Mouse (Mus musculus) right cerebral cortex, postnatal 10 days (tissue): Measurements from ENCODE around the gene Gm20479.

Experiments used
- DNase-seq, 2 experiments: peaks; one replicate each; pipeline ENCODE4 v3.0.0; 2021; ENCODE audit warnings: low spot score in 2 of 2

The Gm20479 gene

GRCm38 (mm10) chr7:27334405-27334911, 22.8 kb downstream of the Gm20479 start:
- DNase-seq, result peak in 1 of 2 experiments; percentile 41

- DNase-seq, result peak in 1 of 2 experiments; percentile 46
Observed at GRCm38 (mm10) chr7:27333316-27333941, 23.8 kb downstream of the Gm20479 start.

- peak; percentile 80 to 87 for DNase-seq
Observed at GRCm38 (mm10) chr7:27332353-27333199, 24.6 kb downstream of the Gm20479 start.

GRCm38 (mm10) chr7:27331854-27332253, 25.4 kb downstream of the Gm20479 start:
- DNase-seq, result no peak

- no peak for DNase-seq
Observed at GRCm38 (mm10) chr7:27331541-27331851, 25.7 kb downstream of the Gm20479 start.

GRCm38 (mm10) chr7:27330709-27331540, 26.3 kb downstream of the Gm20479 start:
- peak; percentile 74 to 75 for DNase-seq

GRCm38 (mm10) chr7:27329981-27330380, 27.2 kb downstream of the Gm20479 start:
- DNase-seq, result no peak

GRCm38 (mm10) chr7:27329326-27329947, 27.8 kb downstream of the Gm20479 start:
- DNase-seq, result peak; percentile 74 to 87

- DNase-seq, result no peak
Observed at GRCm38 (mm10) chr7:27328648-27329047, 28.6 kb downstream of the Gm20479 start.

- no peak for DNase-seq
Observed at GRCm38 (mm10) chr7:27328161-27328560, 29.1 kb downstream of the Gm20479 start.

- no peak for DNase-seq
Observed at GRCm38 (mm10) chr7:27327500-27327899, 29.7 kb downstream of the Gm20479 start.

- DNase-seq, result no peak
Observed at GRCm38 (mm10) chr7:27326101-27326880, 30.9 kb downstream of the Gm20479 start.

GRCm38 (mm10) chr7:27325697-27326096, 31.5 kb downstream of the Gm20479 start:
- no peak for DNase-seq

- DNase-seq, result no peak
Observed at GRCm38 (mm10) chr7:27324928-27325327, 32.3 kb downstream of the Gm20479 start.

GRCm38 (mm10) chr7:27324161-27324560, 33.1 kb downstream of the Gm20479 start:
- DNase-seq, result no peak

- no peak for DNase-seq
Observed at GRCm38 (mm10) chr7:27323001-27323400, 34.2 kb downstream of the Gm20479 start.

GRCm38 (mm10) chr7:27322291-27322690, 34.9 kb downstream of the Gm20479 start:
- no peak for DNase-seq

- no peak for DNase-seq
Observed at GRCm38 (mm10) chr7:27319411-27319810, 37.8 kb downstream of the Gm20479 start.

- DNase-seq, result peak; percentile 72 to 83
Observed at GRCm38 (mm10) chr7:27315958-27316357, 41.3 kb downstream of the Gm20479 start.

GRCm38 (mm10) chr7:27314393-27314792, 42.8 kb downstream of the Gm20479 start:
- DNase-seq, result no peak
